Mouse (Mus musculus): ENCODE data around the gene Rfxank. TPM values are rescaled to one million over a fixed set of nuclear protein-coding genes. Genes with fewer than 3 reads are reported as not detected.

Gene Rfxank
- polyA plus RNA-seq, 2 experiments from 2014 or later: 36.2 to 58.5 TPM

GRCm38 (mm10) chr8:70147678-70148607, 9.0 kb upstream of the Rfxank start:
- no peak for ATAC-seq

GRCm38 (mm10) chr8:70139981-70140380, 1.0 kb upstream of the Rfxank start:
- ATAC-seq: no peak

GRCm38 (mm10) chr8:70137890-70138289, 1.1 kb downstream of the Rfxank start:
- ATAC-seq: no peak

- no peak for ATAC-seq
Observed at GRCm38 (mm10) chr8:70136591-70136990, 2.4 kb downstream of the Rfxank start.

GRCm38 (mm10) chr8:70134931-70135330, 4.0 kb downstream of the Rfxank start:
- ATAC-seq: no peak

- ATAC-seq: no peak
Observed at GRCm38 (mm10) chr8:70134086-70134485, 4.9 kb downstream of the Rfxank start.

- ATAC-seq: peak; percentile 93
Observed at GRCm38 (mm10) chr8:70131166-70131883, 7.6 kb downstream of the Rfxank start, which contains the start of gene Nr2c2ap. Gene Nr2c2ap, plus strand, starts transcription at chr8:70131333.

GRCm38 (mm10) chr8:70130066-70130465, 8.9 kb downstream of the Rfxank start:
- ATAC-seq: no peak

GRCm38 (mm10) chr8:70129309-70129952, 9.5 kb downstream of the Rfxank start:
- ATAC-seq: no peak

GRCm38 (mm10) chr8:70128435-70128834, 10.5 kb downstream of the Rfxank start:
- no peak for ATAC-seq

GRCm38 (mm10) chr8:70124992-70125391, 14.0 kb downstream of the Rfxank start:
- ATAC-seq: no peak

- peak; percentile 43 for ATAC-seq
Observed at GRCm38 (mm10) chr8:70122863-70123262, 16.1 kb downstream of the Rfxank start.

- ATAC-seq: no peak
Observed at GRCm38 (mm10) chr8:70120667-70121066, 18.3 kb downstream of the Rfxank start, which contains the start of gene Ncan. Gene Ncan, minus strand, starts transcription at chr8:70120873.

GRCm38 (mm10) chr8:70118726-70119700, 19.9 kb downstream of the Rfxank start:
- ATAC-seq: no peak

- no peak for ATAC-seq
Observed at GRCm38 (mm10) chr8:70117611-70118010, 21.3 kb downstream of the Rfxank start.

- no peak for ATAC-seq
Observed at GRCm38 (mm10) chr8:70114892-70115291, 24.1 kb downstream of the Rfxank start.

- ATAC-seq: no peak
Observed at GRCm38 (mm10) chr8:70114488-70114887, 24.5 kb downstream of the Rfxank start.

GRCm38 (mm10) chr8:70112401-70113016, 26.4 kb downstream of the Rfxank start:
- ATAC-seq: no peak

GRCm38 (mm10) chr8:70111192-70111795, 27.7 kb downstream of the Rfxank start:
- no peak for ATAC-seq

- no peak for ATAC-seq
Observed at GRCm38 (mm10) chr8:70110451-70110850, 28.5 kb downstream of the Rfxank start.

- ATAC-seq: no peak
Observed at GRCm38 (mm10) chr8:70104922-70105321, 34.0 kb downstream of the Rfxank start.
